Mouse (Mus musculus): Measurements from ENCODE around the gene Rnf212.
A peak's percentile ranks its signal among the peaks of the same experiment; 100 is the strongest.
"Not testable (repeated sequence)": the region's sequence is repeated elsewhere in the genome, so short reads cannot be mapped to it uniquely, and the experiment has no call there.

Gene Rnf212

GRCm38 (mm10) chr5:108774630-108775306 lies at the start of gene Rnf212:
Gene Rnf212, minus strand, starts transcription at chr5:108774982.
- DNase-seq (ENCODE audit: low spot score): no peak

GRCm38 (mm10) chr5:108823276-108823675 lies 48.5 kb upstream of the Rnf212 start:
- no peak for DNase-seq (ENCODE audit: low spot score)

- not testable (repeated sequence) for DNase-seq (ENCODE audit: low spot score)
These were observed 34.0 kb upstream of the Rnf212 start, which contains the start of gene Vmn2r8 for GRCm38 (mm10) chr5:108808750-108809149. Gene Vmn2r8, minus strand, starts transcription at chr5:108808850.

GRCm38 (mm10) chr5:108803646-108804045 lies 28.9 kb upstream of the Rnf212 start:
- DNase-seq (ENCODE audit: low spot score): peak; percentile 54

- not testable (repeated sequence) for DNase-seq (ENCODE audit: low spot score)
These were observed 20.5 kb upstream of the Rnf212 start, which contains the start of gene Tmed11 for GRCm38 (mm10) chr5:108795263-108795662. Gene Tmed11, minus strand, starts transcription at chr5:108795363.

- DNase-seq (ENCODE audit: low spot score): peak; percentile 35
These were observed 15.6 kb upstream of the Rnf212 start for GRCm38 (mm10) chr5:108790385-108790784.

GRCm38 (mm10) chr5:108760002-108760401 lies 14.8 kb downstream of the Rnf212 start:
- no peak for DNase-seq (ENCODE audit: low spot score)

- DNase-seq (ENCODE audit: low spot score): peak; percentile 5
These were observed 16.4 kb downstream of the Rnf212 start for GRCm38 (mm10) chr5:108758396-108758795.

- not testable (repeated sequence) for DNase-seq (ENCODE audit: low spot score)
These were observed 23.5 kb downstream of the Rnf212 start for GRCm38 (mm10) chr5:108751258-108751657.

GRCm38 (mm10) chr5:108750328-108751210 lies 24.2 kb downstream of the Rnf212 start:
- DNase-seq (ENCODE audit: low spot score): no peak

- no peak for DNase-seq (ENCODE audit: low spot score)
These were observed 30.2 kb downstream of the Rnf212 start for GRCm38 (mm10) chr5:108744629-108745028.

GRCm38 (mm10) chr5:108743856-108744255 lies 30.9 kb downstream of the Rnf212 start:
- no peak for DNase-seq (ENCODE audit: low spot score)

- DNase-seq (ENCODE audit: low spot score): no peak
These were observed 32.2 kb downstream of the Rnf212 start for GRCm38 (mm10) chr5:108742596-108742995.

GRCm38 (mm10) chr5:108741844-108742243 lies 32.9 kb downstream of the Rnf212 start:
- DNase-seq (ENCODE audit: low spot score): no peak

- no peak for DNase-seq (ENCODE audit: low spot score)
These were observed 47.4 kb downstream of the Rnf212 start for GRCm38 (mm10) chr5:108727425-108727824.

- peak; percentile 71 for DNase-seq (ENCODE audit: low spot score)
These were observed 48.1 kb downstream of the Rnf212 start for GRCm38 (mm10) chr5:108726557-108727248.

- DNase-seq (ENCODE audit: low spot score): no peak
These were observed 50.8 kb downstream of the Rnf212 start for GRCm38 (mm10) chr5:108724006-108724405.

GRCm38 (mm10) chr5:108719761-108720160 lies 55.0 kb downstream of the Rnf212 start:
- DNase-seq (ENCODE audit: low spot score): no peak

GRCm38 (mm10) chr5:108718051-108718450 lies 56.7 kb downstream of the Rnf212 start:
- DNase-seq (ENCODE audit: low spot score): no peak

GRCm38 (mm10) chr5:108715974-108716373 lies 58.8 kb downstream of the Rnf212 start:
- DNase-seq (ENCODE audit: low spot score): no peak

GRCm38 (mm10) chr5:108714149-108714548 lies 60.6 kb downstream of the Rnf212 start:
- peak; percentile 32 for DNase-seq (ENCODE audit: low spot score)

GRCm38 (mm10) chr5:108713691-108714090 lies 61.1 kb downstream of the Rnf212 start:
- DNase-seq (ENCODE audit: low spot score): no peak

All from lung, postnatal 25 days (tissue).